Mouse (Mus musculus) midbrain, embryonic 12.5 days (tissue): Measurements from ENCODE around the gene Stx2. TPM values are rescaled to one million over a fixed set of nuclear protein-coding genes. Genes with fewer than 3 reads are reported as not detected.

Experiments used
- ATAC-seq: fragments of 200-750 bp; cut with Nextera tagmentation; 2 replicates; pipeline ENCODE4 v1.8.0; 2017; ENCODE audit warnings: low read depth, moderate TSS enrichment, moderate library complexity; ENCODE audit not compliant: low FRiP score
- H3K27ac ChIP-seq: fragments of 300-500 bp; sonication (generic); replicated peaks from 2 replicates; pipeline ENCODE4 v1.5.1; 2016; ENCODE audit warnings: mild to moderate bottlenecking
- H3K27me3 ChIP-seq: fragments of 300-500 bp; sonication (generic); 2 replicates; pipeline ENCODE4 v1.6.1; 2016; ENCODE audit warnings: mild to moderate bottlenecking
- H3K36me3 ChIP-seq: fragments of 300-500 bp; sonication (generic); 2 replicates; pipeline ENCODE4 v1.6.1; 2016
- H3K4me1 ChIP-seq: fragments of 300-500 bp; sonication (generic); 2 replicates; pipeline ENCODE4 v1.6.1; 2016
- H3K4me2 ChIP-seq: fragments of 300-500 bp; sonication (generic); replicated peaks from 2 replicates; pipeline ENCODE4 v1.6.1; 2016; ENCODE audit warnings: mild to moderate bottlenecking, moderate library complexity
- H3K4me3 ChIP-seq: fragments of 300-500 bp; sonication (generic); 2 replicates; pipeline ENCODE4 v1.5.1; 2016; ENCODE audit warnings: mild to moderate bottlenecking
- H3K9ac ChIP-seq: fragments of 300-500 bp; sonication (generic); replicated peaks from 2 replicates; pipeline ENCODE4 v1.6.1; 2016; ENCODE audit warnings: mild to moderate bottlenecking, moderate library complexity
- H3K9me3 ChIP-seq: fragments of 300-500 bp; sonication (generic); 2 replicates; pipeline ENCODE4 v1.6.1; 2016; ENCODE audit warnings: mild to moderate bottlenecking
- WGBS: fragments of 180-500 bp; shearing (Covaris S2); methylation state at CpG from one replicate; pipeline ENCODE4 v1.1.7; 2016; 5-methylcytosine and 5-hydroxymethylcytosine counted together
- polyA plus RNA-seq: library from polyadenylated mRNA; unstranded; fragments of >200 nt; fragmentation: Nextera tagmentation; extraction: Ambion mirVana; gene quantifications from 2 replicates; pipeline ENCODE4 v1.2.1, GENCODE M21; 2016

The Stx2 gene
- polyA plus RNA-seq, 1 experiment from 2014 or later, result 25.5 TPM

- Histone ChIP-seq H3K9me3 (no peaks in the 10 kb centered on the region), H3K4me2 (no peak overlapping the region), H3K27ac (no peak overlapping the region), H3K27me3 (no peaks in the 10 kb centered on the region), H3K4me1 (peaks cover 10% of the 10 kb centered on the region), H3K9ac (no peak overlapping the region), H3K36me3 (peaks cover 35% of the 10 kb centered on the region), H3K4me3 (no peak overlapping the region)
- no peak for ATAC-seq
- 97% methylated on average over 2 of the region's 2 CpGs for WGBS
Measured at GRCm38 (mm10) chr5:129025725-129026124, 17.4 kb upstream of the Stx2 start.

GRCm38 (mm10) chr5:129025048-129025447, 16.7 kb upstream of the Stx2 start:
- ATAC-seq, result no peak
- peaks cover 35% of the 10 kb centered on the region for H3K36me3 ChIP-seq

GRCm38 (mm10) chr5:129020731-129021130, 12.4 kb upstream of the Stx2 start:
- Histone ChIP-seq H3K4me2 (peak overlapping the region; percentile 85), H3K27ac (peak overlapping the region; percentile 97), H3K36me3 (peaks cover 26% of the 10 kb centered on the region), H3K27me3 (no peaks in the 10 kb centered on the region), H3K9me3 (no peaks in the 10 kb centered on the region), H3K4me3 (peak overlapping the region; percentile 94), H3K9ac (peak overlapping the region; percentile 97), H3K4me1 (peaks cover 19% of the 10 kb centered on the region)
- peak; percentile 5; the same call in 1 of the 2 replicates for ATAC-seq
- WGBS, result 2% methylated on average over 28 of the region's 28 CpGs

More at GRCm38 (mm10) chr5:129025048-129025447, 16.7 kb upstream of the Stx2 start:
- Histone ChIP-seq H3K4me3 (no peak overlapping the region), H3K27me3 (no peaks in the 10 kb centered on the region), H3K27ac (no peak overlapping the region), H3K9ac (no peak overlapping the region), H3K4me1 (peaks cover 10% of the 10 kb centered on the region), H3K9me3 (no peaks in the 10 kb centered on the region), H3K4me2 (no peak overlapping the region)
- 41% methylated on average over 2 of the region's 2 CpGs for WGBS

GRCm38 (mm10) chr5:129020300-129020668, 11.9 kb upstream of the Stx2 start:
- peaks cover 19% of the 10 kb centered on the region for H3K4me1 ChIP-seq
- no peaks in the 10 kb centered on the region for H3K27me3 ChIP-seq
- peak overlapping the region; percentile 85 for H3K4me2 ChIP-seq
- peak; percentile 73 for ATAC-seq
- peaks cover 21% of the 10 kb centered on the region for H3K36me3 ChIP-seq
- peak overlapping the region; percentile 97 for H3K9ac ChIP-seq
- 0% methylated on average over 46 of the region's 56 CpGs for WGBS
- H3K9me3 ChIP-seq, result no peaks in the 10 kb centered on the region
- peak overlapping the region; percentile 94 for H3K4me3 ChIP-seq
- H3K27ac ChIP-seq, result peak overlapping the region; percentile 97

- peak; percentile 88 for ATAC-seq
- H3K4me1 ChIP-seq, result peaks cover 19% of the 10 kb centered on the region
Measured at GRCm38 (mm10) chr5:129019497-129020299, 11.3 kb upstream of the Stx2 start, which contains the start of gene Ran. Gene Ran (plus strand): TSS chr5:129020069.

GRCm38 (mm10) chr5:129018782-129019489, 10.6 kb upstream of the Stx2 start:
- peak overlapping the region; percentile 53 for H3K4me2 ChIP-seq
- peaks cover 10% of the 10 kb centered on the region for H3K36me3 ChIP-seq
- peak; percentile 14; the same call in 1 of the 2 replicates for ATAC-seq
- WGBS, result 86% methylated on average over 13 of the region's 13 CpGs
- H3K9ac ChIP-seq, result peak overlapping the region; percentile 63
- peak overlapping the region; percentile 97 for H3K27ac ChIP-seq
- H3K4me1 ChIP-seq, result peaks cover 19% of the 10 kb centered on the region
- no peaks in the 10 kb centered on the region for H3K9me3 ChIP-seq
- no peaks in the 10 kb centered on the region for H3K27me3 ChIP-seq
- H3K4me3 ChIP-seq, result peak overlapping the region; percentile 94

More at GRCm38 (mm10) chr5:129019497-129020299, 11.3 kb upstream of the Stx2 start, which contains the start of gene Ran:
- Histone ChIP-seq H3K27ac (peak within 1 kb of the TSS; percentile 97), H3K4me3 (peak within 1 kb of the TSS; percentile 94), H3K27me3 (no peaks in the 10 kb centered on the region), H3K9ac (peak within 1 kb of the TSS; percentile 97), H3K4me2 (peak within 1 kb of the TSS; percentile 85), H3K36me3 (peaks cover 15% of the 10 kb centered on the region), H3K9me3 (no peaks in the 10 kb centered on the region)
- 1% methylated on average over 93 of the region's 102 CpGs for WGBS

GRCm38 (mm10) chr5:129016370-129016769, 8.0 kb upstream of the Stx2 start:
- Histone ChIP-seq H3K27ac (no peak overlapping the region), H3K9me3 (no peaks in the 10 kb centered on the region), H3K36me3 (no peaks in the 10 kb centered on the region), H3K4me3 (no peak overlapping the region), H3K4me2 (no peak overlapping the region), H3K27me3 (no peaks in the 10 kb centered on the region), H3K9ac (no peak overlapping the region), H3K4me1 (peaks cover 9% of the 10 kb centered on the region; the same call in 1 of the 2 replicates)
- ATAC-seq, result no peak
- 93% methylated on average over 3 of the region's 3 CpGs for WGBS

- Histone ChIP-seq H3K4me2 (no peak overlapping the region), H3K36me3 (no peaks in the 10 kb centered on the region), H3K4me1 (peaks cover 9% of the 10 kb centered on the region; the same call in 1 of the 2 replicates), H3K27ac (no peak overlapping the region), H3K9ac (no peak overlapping the region), H3K27me3 (no peaks in the 10 kb centered on the region), H3K4me3 (no peak overlapping the region), H3K9me3 (no peaks in the 10 kb centered on the region)
- ATAC-seq, result no peak
- 90% methylated on average over 5 of the region's 5 CpGs for WGBS
Measured at GRCm38 (mm10) chr5:129015540-129015939, 7.2 kb upstream of the Stx2 start.

- Histone ChIP-seq H3K9me3 (no peaks in the 10 kb centered on the region), H3K36me3 (no peaks in the 10 kb centered on the region), H3K9ac (no peak overlapping the region), H3K27me3 (no peaks in the 10 kb centered on the region), H3K4me3 (no peak overlapping the region), H3K27ac (no peak overlapping the region), H3K4me2 (no peak overlapping the region), H3K4me1 (peaks cover 9% of the 10 kb centered on the region; the same call in 1 of the 2 replicates)
- 75% methylated on average over 3 of the region's 3 CpGs for WGBS
- no peak for ATAC-seq
Measured at GRCm38 (mm10) chr5:129015020-129015419, 6.6 kb upstream of the Stx2 start.

- 93% methylated on average over 2 of the region's 2 CpGs for WGBS
- Histone ChIP-seq H3K27ac (no peak overlapping the region), H3K27me3 (no peaks in the 10 kb centered on the region), H3K9ac (no peak overlapping the region), H3K9me3 (no peaks in the 10 kb centered on the region), H3K4me2 (no peak overlapping the region), H3K4me1 (peaks cover 24% of the 10 kb centered on the region), H3K36me3 (no peaks in the 10 kb centered on the region), H3K4me3 (no peak overlapping the region)
- no peak for ATAC-seq
Measured at GRCm38 (mm10) chr5:129010937-129011336, 2.6 kb upstream of the Stx2 start.

GRCm38 (mm10) chr5:129009577-129009976, 1.2 kb upstream of the Stx2 start:
- no peak overlapping the region for H3K27ac ChIP-seq
- peaks cover 11% of the 10 kb centered on the region for H3K36me3 ChIP-seq
- H3K4me3 ChIP-seq, result no peak overlapping the region
- 77% methylated on average over 3 of the region's 3 CpGs for WGBS
- H3K27me3 ChIP-seq, result no peaks in the 10 kb centered on the region
- H3K9ac ChIP-seq, result no peak overlapping the region
- H3K9me3 ChIP-seq, result no peaks in the 10 kb centered on the region
- H3K4me1 ChIP-seq, result peaks cover 31% of the 10 kb centered on the region
- no peak overlapping the region for H3K4me2 ChIP-seq
- ATAC-seq, result no peak

- WGBS, result under 1% methylated on average over 18 of the region's 18 CpGs
Measured at GRCm38 (mm10) chr5:129008008-129008407, 366 bp downstream of the Stx2 start.

More at GRCm38 (mm10) chr5:129008008-129008407, 366 bp downstream of the Stx2 start:
- Histone ChIP-seq H3K27ac (peak overlapping the region; percentile 70), H3K4me2 (peak overlapping the region; percentile 76), H3K4me3 (peak overlapping the region; percentile 75), H3K27me3 (no peaks in the 10 kb centered on the region), H3K4me1 (peaks cover 31% of the 10 kb centered on the region), H3K9ac (peak overlapping the region; percentile 81), H3K9me3 (no peaks in the 10 kb centered on the region), H3K36me3 (peaks cover 11% of the 10 kb centered on the region)
- no peak for ATAC-seq
